Mouse (Mus musculus): ENCODE results near the gene Sft2d2.

The Sft2d2 gene

GRCm38 (mm10) chr1:165133279-165133678 lies 61.0 kb downstream of the Sft2d2 start:
- no peak for DNase-seq (ENCODE audit: low read depth)

GRCm38 (mm10) chr1:165132187-165132877 lies 61.9 kb downstream of the Sft2d2 start:
- peak; percentile 86 for DNase-seq (ENCODE audit: low read depth)

- no peak for DNase-seq (ENCODE audit: low read depth)
Measured at GRCm38 (mm10) chr1:165129573-165129972, 64.7 kb downstream of the Sft2d2 start.
